Mouse (Mus musculus) layer of hippocampus, postnatal 25 days (tissue): ENCODE measurements around the gene Mrps5. TPM values are rescaled to one million over a fixed set of nuclear protein-coding genes. Genes with fewer than 3 reads are reported as not detected.

Experiments
- total RNA-seq, 2 experiments: library from RNA; stranded (reverse); gene quantifications; 2 replicates each; pipeline ENCODE4 v1.2.3; 2021

Mrps5 gene
- total RNA-seq, 2 experiments from 2014 or later, result 81.1 to 102 TPM

Other genes with a start within 250 kb of the Mrps5 start
- not detected for gene Astl, start 248.6 kb upstream of the Mrps5 start, total RNA-seq
- under 1 TPM; 0.14 to 0.15 TPM for gene Adra2b, start 224.0 kb upstream of the Mrps5 start, total RNA-seq
- under 1 TPM; 0.26 to 0.27 TPM for gene Gpat2, start 162.0 kb upstream of the Mrps5 start, total RNA-seq
- gene Fahd2a, start 142.7 kb upstream of the Mrps5 start, total RNA-seq, result 10 to 100 TPM; 17.7 to 17.9 TPM
- gene Kcnip3, start 65.1 kb upstream of the Mrps5 start, total RNA-seq, result 10 to 100 TPM; 63.9 to 73.7 TPM
- under 1 TPM in 1 of 2 experiments, not detected in 1; 0.05 TPM for gene Prom2, start 45.8 kb upstream of the Mrps5 start, total RNA-seq
- gene Zfp661, start 128 bp upstream of the Mrps5 start, total RNA-seq, result 1 to 10 TPM; 8.3 to 8.9 TPM
- gene Mal, start 69.5 kb downstream of the Mrps5 start, total RNA-seq, result 100 to 1,000 TPM; 190 to 231 TPM
- under 1 TPM; 0.39 to 0.82 TPM for gene Mall, start 142.7 kb downstream of the Mrps5 start, total RNA-seq
- 10 to 100 TPM; 18.8 to 23.4 TPM for gene Nphp1, start 201.7 kb downstream of the Mrps5 start, total RNA-seq
- 10 to 100 TPM; 48.6 to 59.2 TPM for gene Mtln, start 205.3 kb downstream of the Mrps5 start, total RNA-seq
- 1 to 10 TPM in 1 of 2 experiments, under 1 TPM in 1; 0.54 to 1.1 TPM for gene Bub1, start 244.6 kb downstream of the Mrps5 start, total RNA-seq